Mouse (Mus musculus) brain, embryonic 14.5 days (tissue): Measurements from ENCODE around the gene Zfp385b.

Experiments used
- CTCF ChIP-seq: fragments of 200-500 bp; IDR thresholded peaks from 2 replicates; pipeline ENCODE4 v1.5.1; 2012; ENCODE audit warnings: inconsistent platforms, mild to moderate bottlenecking, moderate library complexity, borderline replicate concordance; ENCODE audit not compliant: insufficient read depth, insufficient read length; ENCODE audit errors: extremely low read depth
- POLR2A ChIP-seq: fragments of 200-500 bp; IDR thresholded peaks from 2 replicates; pipeline ENCODE4 v1.6.1; 2012; ENCODE audit warnings: mild to moderate bottlenecking, inconsistent platforms, borderline replicate concordance; ENCODE audit not compliant: poor library complexity, insufficient read depth, insufficient read length, severe bottlenecking; ENCODE audit errors: extremely low read depth

GRCm38 (mm10) chr2:77790846-77791245, 28.6 kb downstream of the Zfp385b start:
- TF ChIP-seq POLR2A (no peak), CTCF (no peak)
